Mouse (Mus musculus): ENCODE measurements at regions not wholly inside any gene's neighbourhood (a gene's known extent, or its start where the extent isn't known, plus 50 kb on each side); places are given as distances from the start of the nearest gene placed in this dataset.

- ATAC-seq (ENCODE audit: insufficient number of reproducible peaks, insufficient read depth, low FRiP score, low TSS enrichment, low read depth): no peak
- WGBS: 63% methylated on average over 1 of the region's 1 CpGs
- Histone ChIP-seq H3K4me1 (replicated peaks) (no peaks in the 10 kb centered on the region), H3K4me2 (no peak overlapping the region), H3K27me3 (no peaks in the 10 kb centered on the region), H3K9me3 (no peaks in the 10 kb centered on the region), H3K36me3 (no peaks in the 10 kb centered on the region), H3K27ac (no peak overlapping the region), H3K9ac (replicated peaks) (no peak overlapping the region), H3K4me3 (replicated peaks) (no peak overlapping the region)
These were observed 1249.0 kb downstream of the Hace1 start for GRCm38 (mm10) chr10:46826639-46827038.

GRCm38 (mm10) chr10:46827109-46827812 lies 1249.6 kb downstream of the Hace1 start:
- Histone ChIP-seq H3K27ac (no peak overlapping the region), H3K4me1 (replicated peaks) (no peaks in the 10 kb centered on the region), H3K36me3 (no peaks in the 10 kb centered on the region), H3K4me2 (no peak overlapping the region), H3K27me3 (no peaks in the 10 kb centered on the region), H3K4me3 (replicated peaks) (no peak overlapping the region), H3K9me3 (no peaks in the 10 kb centered on the region), H3K9ac (replicated peaks) (no peak overlapping the region)
- ATAC-seq (ENCODE audit: insufficient number of reproducible peaks, insufficient read depth, low FRiP score, low TSS enrichment, low read depth): no peak
- WGBS: 54% methylated on average over 1 of the region's 1 CpGs

- H3K4me3 ChIP-seq (replicated peaks): no peak overlapping the region
- H3K4me2 ChIP-seq: no peak overlapping the region
- no peak overlapping the region for H3K9ac ChIP-seq (replicated peaks)
- H3K27ac ChIP-seq: no peak overlapping the region
- H3K4me1 ChIP-seq (replicated peaks): no peaks in the 10 kb centered on the region
- 74% methylated on average over 2 of the region's 2 CpGs for WGBS
- no peak for ATAC-seq (ENCODE audit: insufficient number of reproducible peaks, insufficient read depth, low FRiP score, low TSS enrichment, low read depth)
- no peaks in the 10 kb centered on the region for H3K27me3 ChIP-seq
- H3K9me3 ChIP-seq: no peaks in the 10 kb centered on the region
- H3K36me3 ChIP-seq: no peaks in the 10 kb centered on the region
These were observed 1250.5 kb downstream of the Hace1 start for GRCm38 (mm10) chr10:46828164-46828563.

GRCm38 (mm10) chr10:46845578-46846314 lies 1268.1 kb downstream of the Hace1 start:
- no peak overlapping the region for H3K27ac ChIP-seq
- no peaks in the 10 kb centered on the region for H3K36me3 ChIP-seq
- no peak for ATAC-seq (ENCODE audit: insufficient number of reproducible peaks, insufficient read depth, low FRiP score, low TSS enrichment, low read depth)
- H3K27me3 ChIP-seq: no peaks in the 10 kb centered on the region
- no peak overlapping the region for H3K4me3 ChIP-seq (replicated peaks)
- H3K9me3 ChIP-seq: no peaks in the 10 kb centered on the region
- 82% methylated on average over 3 of the region's 3 CpGs for WGBS
- no peak overlapping the region for H3K9ac ChIP-seq (replicated peaks)
- no peaks in the 10 kb centered on the region for H3K4me1 ChIP-seq (replicated peaks)
- H3K4me2 ChIP-seq: no peak overlapping the region
